Mouse (Mus musculus): ENCODE measurements at regions not wholly inside any gene's neighbourhood (a gene's known extent, or its start where the extent isn't known, plus 50 kb on each side); places are given as distances from the start of the nearest gene placed in this dataset.

DNA sequence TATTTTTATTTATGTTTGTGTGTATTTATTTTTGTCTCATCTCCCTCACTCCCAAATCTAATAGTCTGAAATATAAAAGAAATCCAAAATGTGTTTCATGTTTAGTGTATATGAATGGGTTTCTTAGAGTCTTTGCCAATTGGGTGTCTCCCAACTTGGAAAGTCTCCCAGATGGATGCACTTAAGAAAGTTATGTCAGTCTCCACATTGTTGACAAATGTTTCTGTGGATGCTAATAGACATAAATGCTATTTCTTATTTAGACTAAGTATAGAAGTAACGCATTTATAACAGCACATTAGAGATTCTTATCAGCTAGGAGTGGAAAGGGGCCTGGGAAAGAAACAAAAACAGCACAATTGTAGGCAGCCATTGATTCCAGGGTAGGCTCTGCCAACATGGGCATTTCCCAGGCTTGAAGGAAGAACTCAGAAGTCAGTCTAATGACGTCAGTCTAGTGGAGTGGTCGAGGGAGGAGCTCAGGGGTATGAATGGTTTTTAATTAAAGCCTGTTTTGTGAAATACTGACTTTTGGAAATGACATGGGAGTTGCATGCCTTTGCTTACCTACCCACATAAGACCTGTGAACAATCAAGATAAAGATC lies 965.5 kb upstream of the Tenm2 start:
- TF ChIP-seq CTCF (IDR thresholded peaks at IDR 0.05; ENCODE audit: low read depth): no peak
- no peak for TF ChIP-seq EP300 (optimal IDR thresholded peaks at IDR 0.05)
